Mouse (Mus musculus) adrenal gland, postnatal 10 days (tissue): ENCODE results near the gene Slc35f6. TPM values are rescaled to one million over a fixed set of nuclear protein-coding genes. Genes with fewer than 3 reads are reported as not detected.

ENCODE experiments used
- DNase-seq: peaks from one replicate; pipeline ENCODE4 v3.0.0; 2021; ENCODE audit warnings: mixed read lengths
- long read RNA-seq, 2 experiments: library from polyadenylated mRNA; stranded (forward); transcript quantifications; one replicate each; pipeline ENCODE4 v2.0.0; 2021
- total RNA-seq, 2 experiments: library from RNA; stranded (reverse); gene quantifications; 2 replicates each; pipeline ENCODE4 v1.2.3; 2021

The Slc35f6 gene
- 10 to 100 TPM; 30.4 to 34.6 TPM for total RNA-seq
- long read RNA-seq, experiment 1, transcript Slc35f6-201 (6 exons, 3,088 nt) = major isoform, 44 of 60 reads
- long read RNA-seq, experiment 1, partial matches to known transcripts = 0 of 60 reads
- long read RNA-seq, experiment 1, other reads (novel, unspliced or antisense) = 16 of 60 reads
- long read RNA-seq, experiment 2, transcript Slc35f6-201 (6 exons, 3,088 nt) = major isoform, 20 of 32 reads
- long read RNA-seq, experiment 2, partial matches to known transcripts = 1 of 32 reads
- long read RNA-seq, experiment 2, other reads (novel, unspliced or antisense) = 11 of 32 reads

- peak; percentile 97 for DNase-seq
These were observed at the start of gene Slc35f6 for GRCm38 (mm10) chr5:30647815-30648560. Slc35f6 (plus strand) TSS chr5:30647933.

GRCm38 (mm10) chr5:30601397-30601796 is 46.3 kb upstream of the Slc35f6 start:
- DNase-seq = peak; percentile 42

GRCm38 (mm10) chr5:30603255-30603654 is 44.5 kb upstream of the Slc35f6 start:
- DNase-seq = no peak

GRCm38 (mm10) chr5:30603926-30604325 is 43.8 kb upstream of the Slc35f6 start:
- no peak for DNase-seq

GRCm38 (mm10) chr5:30604769-30605188 is 43.0 kb upstream of the Slc35f6 start:
- DNase-seq = peak; percentile 74

- no peak for DNase-seq
These were observed 42.1 kb upstream of the Slc35f6 start for GRCm38 (mm10) chr5:30605649-30606048.

- DNase-seq = peak; percentile 82
These were observed 41.2 kb upstream of the Slc35f6 start for GRCm38 (mm10) chr5:30606424-30607073.

GRCm38 (mm10) chr5:30609094-30609493 is 38.6 kb upstream of the Slc35f6 start:
- DNase-seq = no peak

- no peak for DNase-seq
These were observed 37.7 kb upstream of the Slc35f6 start for GRCm38 (mm10) chr5:30609918-30610645.

GRCm38 (mm10) chr5:30611091-30611490 is 36.6 kb upstream of the Slc35f6 start:
- no peak for DNase-seq

GRCm38 (mm10) chr5:30611689-30612088 is 36.0 kb upstream of the Slc35f6 start:
- DNase-seq = no peak

GRCm38 (mm10) chr5:30612575-30612974 is 35.2 kb upstream of the Slc35f6 start:
- no peak for DNase-seq

- no peak for DNase-seq
These were observed 34.5 kb upstream of the Slc35f6 start for GRCm38 (mm10) chr5:30613242-30613641.

GRCm38 (mm10) chr5:30614221-30614620 is 33.5 kb upstream of the Slc35f6 start:
- DNase-seq = peak; percentile 93

GRCm38 (mm10) chr5:30615416-30615815 is 32.3 kb upstream of the Slc35f6 start:
- peak; percentile 72 for DNase-seq

GRCm38 (mm10) chr5:30615819-30616218 is 31.9 kb upstream of the Slc35f6 start:
- no peak for DNase-seq

- peak; percentile 72 for DNase-seq
These were observed 31.1 kb upstream of the Slc35f6 start for GRCm38 (mm10) chr5:30616644-30617043.

- DNase-seq = no peak
These were observed 30.4 kb upstream of the Slc35f6 start for GRCm38 (mm10) chr5:30617357-30617756.

- peak; percentile 93 for DNase-seq
These were observed 29.9 kb upstream of the Slc35f6 start for GRCm38 (mm10) chr5:30617851-30618250.

GRCm38 (mm10) chr5:30618376-30619003 is 29.2 kb upstream of the Slc35f6 start:
- peak; percentile 54 for DNase-seq

- DNase-seq = peak; percentile 45
These were observed 28.5 kb upstream of the Slc35f6 start for GRCm38 (mm10) chr5:30619211-30619610.

GRCm38 (mm10) chr5:30620567-30620966 is 27.2 kb upstream of the Slc35f6 start:
- DNase-seq = peak; percentile 24
